Mouse (Mus musculus): ENCODE data around the gene 3110082J24Rik. TPM values are rescaled to one million over a fixed set of nuclear protein-coding genes. Genes with fewer than 3 reads are reported as not detected.

3110082J24Rik gene
- polyA plus RNA-seq, 1 experiment from 2014 or later, result not detected

- H3K4me2 ChIP-seq (replicated peaks; ENCODE audit: low read depth, low read length), result no peak overlapping the region
- H3K36me3 ChIP-seq (ENCODE audit: insufficient read depth, low read length), result peaks cover 36% of the 10 kb centered on the region
- no peak for ATAC-seq (ENCODE audit: low FRiP score, low TSS enrichment)
- 87% methylated on average over 4 of the region's 4 CpGs for WGBS
- no peak overlapping the region for H3K9ac ChIP-seq (replicated peaks; ENCODE audit: low read length)
- H3K9me3 ChIP-seq (ENCODE audit: low read length), result no peaks in the 10 kb centered on the region
- no peaks in the 10 kb centered on the region for H3K4me1 ChIP-seq (ENCODE audit: insufficient read depth, low read length)
- H3K27me3 ChIP-seq (ENCODE audit: insufficient read depth, low read length), result no peaks in the 10 kb centered on the region
- no peak overlapping the region for H3K4me3 ChIP-seq (ENCODE audit: low read length)
- no peak overlapping the region for H3K27ac ChIP-seq (ENCODE audit: low read length)
Measured at GRCm38 (mm10) chr5:30138193-30138592, 32.3 kb upstream of the 3110082J24Rik start.

GRCm38 (mm10) chr5:30137271-30137670 is 31.4 kb upstream of the 3110082J24Rik start:
- Histone ChIP-seq H3K36me3 (ENCODE audit: insufficient read depth, low read length) (peaks cover 40% of the 10 kb centered on the region), H3K4me1 (ENCODE audit: insufficient read depth, low read length) (no peaks in the 10 kb centered on the region), H3K4me3 (ENCODE audit: low read length) (no peak overlapping the region), H3K9ac (replicated peaks; ENCODE audit: low read length) (no peak overlapping the region), H3K27me3 (ENCODE audit: insufficient read depth, low read length) (no peaks in the 10 kb centered on the region), H3K27ac (ENCODE audit: low read length) (no peak overlapping the region), H3K4me2 (replicated peaks; ENCODE audit: low read depth, low read length) (no peak overlapping the region), H3K9me3 (ENCODE audit: low read length) (no peaks in the 10 kb centered on the region)
- 94% methylated on average over 9 of the region's 9 CpGs for WGBS
- ATAC-seq (ENCODE audit: low FRiP score, low TSS enrichment), result no peak

GRCm38 (mm10) chr5:30135711-30136231 is 29.9 kb upstream of the 3110082J24Rik start:
- no peak overlapping the region for H3K4me3 ChIP-seq (ENCODE audit: low read length)
- no peak overlapping the region for H3K4me2 ChIP-seq (replicated peaks; ENCODE audit: low read depth, low read length)
- H3K4me1 ChIP-seq (ENCODE audit: insufficient read depth, low read length), result no peaks in the 10 kb centered on the region
- no peak overlapping the region for H3K9ac ChIP-seq (replicated peaks; ENCODE audit: low read length)
- WGBS, result 93% methylated on average over 11 of the region's 11 CpGs
- H3K36me3 ChIP-seq (ENCODE audit: insufficient read depth, low read length), result peaks cover 41% of the 10 kb centered on the region
- H3K27ac ChIP-seq (ENCODE audit: low read length), result no peak overlapping the region
- H3K27me3 ChIP-seq (ENCODE audit: insufficient read depth, low read length), result no peaks in the 10 kb centered on the region
- no peak for ATAC-seq (ENCODE audit: low FRiP score, low TSS enrichment)
- H3K9me3 ChIP-seq (ENCODE audit: low read length), result no peaks in the 10 kb centered on the region

- Histone ChIP-seq H3K27ac (ENCODE audit: low read length) (no peak overlapping the region), H3K4me3 (ENCODE audit: low read length) (no peak overlapping the region), H3K9me3 (ENCODE audit: low read length) (no peaks in the 10 kb centered on the region), H3K36me3 (ENCODE audit: insufficient read depth, low read length) (peaks cover 58% of the 10 kb centered on the region), H3K4me1 (ENCODE audit: insufficient read depth, low read length) (no peaks in the 10 kb centered on the region), H3K4me2 (replicated peaks; ENCODE audit: low read depth, low read length) (no peak overlapping the region), H3K27me3 (ENCODE audit: insufficient read depth, low read length) (no peaks in the 10 kb centered on the region), H3K9ac (replicated peaks; ENCODE audit: low read length) (no peak overlapping the region)
- 95% methylated on average over 2 of the region's 2 CpGs for WGBS
- ATAC-seq (ENCODE audit: low FRiP score, low TSS enrichment), result no peak
Measured at GRCm38 (mm10) chr5:30132173-30132572, 26.3 kb upstream of the 3110082J24Rik start.

- ATAC-seq (ENCODE audit: low FRiP score, low TSS enrichment), result no peak
- H3K9ac ChIP-seq (replicated peaks; ENCODE audit: low read length), result no peak overlapping the region
- H3K9me3 ChIP-seq (ENCODE audit: low read length), result no peaks in the 10 kb centered on the region
- no peaks in the 10 kb centered on the region for H3K4me1 ChIP-seq (ENCODE audit: insufficient read depth, low read length)
- no peaks in the 10 kb centered on the region for H3K27me3 ChIP-seq (ENCODE audit: insufficient read depth, low read length)
- 58% methylated on average over 4 of the region's 4 CpGs for WGBS
- H3K36me3 ChIP-seq (ENCODE audit: insufficient read depth, low read length), result peaks cover 62% of the 10 kb centered on the region
- H3K4me2 ChIP-seq (replicated peaks; ENCODE audit: low read depth, low read length), result no peak overlapping the region
- H3K4me3 ChIP-seq (ENCODE audit: low read length), result no peak overlapping the region
- no peak overlapping the region for H3K27ac ChIP-seq (ENCODE audit: low read length)
Measured at GRCm38 (mm10) chr5:30131246-30131645, 25.4 kb upstream of the 3110082J24Rik start.

GRCm38 (mm10) chr5:30128680-30129079 is 22.8 kb upstream of the 3110082J24Rik start:
- ATAC-seq (ENCODE audit: low FRiP score, low TSS enrichment), result no peak
- 94% methylated on average over 6 of the region's 6 CpGs for WGBS
- no peaks in the 10 kb centered on the region for H3K27me3 ChIP-seq (ENCODE audit: insufficient read depth, low read length)
- H3K36me3 ChIP-seq (ENCODE audit: insufficient read depth, low read length), result peaks cover 78% of the 10 kb centered on the region
- H3K4me1 ChIP-seq (ENCODE audit: insufficient read depth, low read length), result no peaks in the 10 kb centered on the region
- H3K4me2 ChIP-seq (replicated peaks; ENCODE audit: low read depth, low read length), result no peak overlapping the region
- H3K4me3 ChIP-seq (ENCODE audit: low read length), result no peak overlapping the region
- no peak overlapping the region for H3K9ac ChIP-seq (replicated peaks; ENCODE audit: low read length)
- no peak overlapping the region for H3K27ac ChIP-seq (ENCODE audit: low read length)
- H3K9me3 ChIP-seq (ENCODE audit: low read length), result no peaks in the 10 kb centered on the region

GRCm38 (mm10) chr5:30127921-30128597 is 22.2 kb upstream of the 3110082J24Rik start:
- no peak for ATAC-seq (ENCODE audit: low FRiP score, low TSS enrichment)
- Histone ChIP-seq H3K36me3 (ENCODE audit: insufficient read depth, low read length) (peaks cover 79% of the 10 kb centered on the region), H3K9ac (replicated peaks; ENCODE audit: low read length) (no peak overlapping the region), H3K27ac (ENCODE audit: low read length) (no peak overlapping the region), H3K4me2 (replicated peaks; ENCODE audit: low read depth, low read length) (no peak overlapping the region), H3K9me3 (ENCODE audit: low read length) (no peaks in the 10 kb centered on the region), H3K27me3 (ENCODE audit: insufficient read depth, low read length) (no peaks in the 10 kb centered on the region), H3K4me3 (ENCODE audit: low read length) (no peak overlapping the region), H3K4me1 (ENCODE audit: insufficient read depth, low read length) (no peaks in the 10 kb centered on the region)
- 91% methylated on average over 13 of the region's 13 CpGs for WGBS

- Histone ChIP-seq H3K27ac (ENCODE audit: low read length) (no peak overlapping the region), H3K9ac (replicated peaks; ENCODE audit: low read length) (no peak overlapping the region), H3K36me3 (ENCODE audit: insufficient read depth, low read length) (peaks cover 81% of the 10 kb centered on the region), H3K4me2 (replicated peaks; ENCODE audit: low read depth, low read length) (no peak overlapping the region), H3K4me1 (ENCODE audit: insufficient read depth, low read length) (no peaks in the 10 kb centered on the region), H3K27me3 (ENCODE audit: insufficient read depth, low read length) (no peaks in the 10 kb centered on the region), H3K4me3 (ENCODE audit: low read length) (no peak overlapping the region), H3K9me3 (ENCODE audit: low read length) (no peaks in the 10 kb centered on the region)
- 81% methylated on average over 7 of the region's 7 CpGs for WGBS
- ATAC-seq (ENCODE audit: low FRiP score, low TSS enrichment), result no peak
Measured at GRCm38 (mm10) chr5:30126756-30127155, 20.9 kb upstream of the 3110082J24Rik start.

GRCm38 (mm10) chr5:30125587-30125986 is 19.7 kb upstream of the 3110082J24Rik start:
- Histone ChIP-seq H3K4me3 (ENCODE audit: low read length) (no peak overlapping the region), H3K9me3 (ENCODE audit: low read length) (no peaks in the 10 kb centered on the region), H3K36me3 (ENCODE audit: insufficient read depth, low read length) (peaks cover 86% of the 10 kb centered on the region), H3K27ac (ENCODE audit: low read length) (no peak overlapping the region), H3K9ac (replicated peaks; ENCODE audit: low read length) (no peak overlapping the region), H3K27me3 (ENCODE audit: insufficient read depth, low read length) (no peaks in the 10 kb centered on the region), H3K4me2 (replicated peaks; ENCODE audit: low read depth, low read length) (no peak overlapping the region), H3K4me1 (ENCODE audit: insufficient read depth, low read length) (no peaks in the 10 kb centered on the region)
- ATAC-seq (ENCODE audit: low FRiP score, low TSS enrichment), result no peak
- WGBS, result 48% methylated on average over 5 of the region's 5 CpGs

- no peak for ATAC-seq (ENCODE audit: low FRiP score, low TSS enrichment)
Measured at GRCm38 (mm10) chr5:30122481-30122880, 16.6 kb upstream of the 3110082J24Rik start.

More at GRCm38 (mm10) chr5:30122481-30122880, 16.6 kb upstream of the 3110082J24Rik start:
- Histone ChIP-seq H3K9me3 (ENCODE audit: low read length) (no peaks in the 10 kb centered on the region), H3K4me1 (ENCODE audit: insufficient read depth, low read length) (no peaks in the 10 kb centered on the region; the same call in 1 of the 2 replicates), H3K4me3 (ENCODE audit: low read length) (no peak overlapping the region), H3K9ac (replicated peaks; ENCODE audit: low read length) (no peak overlapping the region), H3K36me3 (ENCODE audit: insufficient read depth, low read length) (peaks cover 74% of the 10 kb centered on the region), H3K4me2 (replicated peaks; ENCODE audit: low read depth, low read length) (no peak overlapping the region), H3K27ac (ENCODE audit: low read length) (no peak overlapping the region), H3K27me3 (ENCODE audit: insufficient read depth, low read length) (no peaks in the 10 kb centered on the region)
- WGBS, result 93% methylated on average over 6 of the region's 6 CpGs

Measured in kidney, embryonic 16.5 days (tissue).